Mouse (Mus musculus) myocyte (in vitro differentiated cells): ENCODE measurements around the gene Armc10. TPM values are rescaled to one million over a fixed set of nuclear protein-coding genes. Genes with fewer than 3 reads are reported as not detected.

Experiments used
- H3K27me3 ChIP-seq: one replicate; pipeline ENCODE4 v1.6.1; 2011; ENCODE audit not compliant: control insufficient read depth, insufficient read depth, insufficient read length
- H3K36me3 ChIP-seq: one replicate; pipeline ENCODE4 v1.6.1; 2011; ENCODE audit not compliant: control insufficient read depth, insufficient read depth
- H3K4me2 ChIP-seq: one replicate; pipeline ENCODE4 v1.6.1; 2011; ENCODE audit warnings: low read depth, control low read depth
- H3K4me3 ChIP-seq: one replicate; pipeline ENCODE4 v1.5.1; 2011; ENCODE audit warnings: mild to moderate bottlenecking, control low read depth, moderate library complexity
- H3K79me2 ChIP-seq: one replicate; pipeline ENCODE4 v1.6.1; 2011; ENCODE audit not compliant: control insufficient read depth, insufficient read depth
- H3ac ChIP-seq: one replicate; pipeline ENCODE4 v1.6.1; 2011; ENCODE audit not compliant: control insufficient read depth, insufficient read length
- CEBPB ChIP-seq: IDR thresholded peaks from 2 replicates; pipeline ENCODE4 v1.6.1; 2011; ENCODE audit warnings: mild to moderate bottlenecking, moderate library complexity; ENCODE audit not compliant: poor library complexity, insufficient read depth, severe bottlenecking
- E2F4 ChIP-seq: IDR thresholded peaks from one replicate; pipeline ENCODE4 v1.6.1; 2011; ENCODE audit warnings: mild to moderate bottlenecking, control low read depth, moderate library complexity; ENCODE audit not compliant: insufficient read depth
- MAX ChIP-seq: IDR thresholded peaks from one replicate; pipeline ENCODE4 v1.6.1; 2011; ENCODE audit warnings: low read depth, mild to moderate bottlenecking, control low read depth
- MYOD1 ChIP-seq, 3 experiments: IDR thresholded peaks; one replicate each; pipeline ENCODE4 v1.6.1; 2011; ENCODE audit warnings: control low read depth in 2 of 3, low read depth in 2 of 3, mild to moderate bottlenecking in 2 of 3, moderate library complexity in 1 of 3; ENCODE audit not compliant: insufficient read length in 2 of 3, control insufficient read depth in 1 of 3
- MYOG ChIP-seq, 3 experiments: IDR thresholded peaks; one replicate each; pipeline ENCODE4 v1.6.1; 2011; ENCODE audit warnings: control low read depth in 2 of 3, low read depth in 2 of 3, mild to moderate bottlenecking in 2 of 3; ENCODE audit not compliant: insufficient read length in 2 of 3, control insufficient read depth in 1 of 3, insufficient read depth in 1 of 3
- POLR2A ChIP-seq: IDR thresholded peaks from one replicate; pipeline ENCODE4 v1.6.1; 2011; ENCODE audit warnings: low read depth, mild to moderate bottlenecking, control low read depth, moderate library complexity; ENCODE audit not compliant: insufficient read length
- POLR2AphosphoS2 ChIP-seq: IDR thresholded peaks from one replicate; pipeline ENCODE4 v1.6.1; 2011; ENCODE audit warnings: low read depth, control low read depth; ENCODE audit not compliant: insufficient read length
- REST ChIP-seq: IDR thresholded peaks from one replicate; pipeline ENCODE4 v1.6.1; 2011; ENCODE audit warnings: mild to moderate bottlenecking, control low read depth, moderate library complexity; ENCODE audit not compliant: insufficient read depth, insufficient read length
- SRF ChIP-seq: IDR thresholded peaks from one replicate; pipeline ENCODE4 v1.6.1; 2011; ENCODE audit warnings: low read depth; ENCODE audit not compliant: control insufficient read depth, insufficient read length
- TCF12 ChIP-seq: IDR thresholded peaks from one replicate; pipeline ENCODE4 v1.6.1; 2011; ENCODE audit warnings: mild to moderate bottlenecking, control low read depth; ENCODE audit not compliant: poor library complexity, insufficient read depth, severe bottlenecking
- TCF3 ChIP-seq: IDR thresholded peaks from one replicate; pipeline ENCODE4 v1.6.1; 2011; ENCODE audit warnings: low read depth, control low read depth; ENCODE audit not compliant: insufficient read length
- USF1 ChIP-seq: IDR thresholded peaks from one replicate; pipeline ENCODE4 v1.6.1; 2011; ENCODE audit warnings: low read depth, mild to moderate bottlenecking, control low read depth, moderate library complexity
- polyA plus RNA-seq: library from polyadenylated mRNA; unstranded; fragments of >200 nt; fragmentation: generic; extraction: Trizol; gene quantifications from one replicate; pipeline ENCODE4 v1.2.1, GENCODE M21; 2012; ENCODE audit warnings: missing spikeins

Armc10 gene
- polyA plus RNA-seq, 1 experiment = 10.1 TPM

- no peak for TF ChIP-seq POLR2A
- Histone ChIP-seq H3ac (no peak overlapping the region), H3K4me3 (no peak overlapping the region), H3K36me3 (no peaks in the 10 kb centered on the region), H3K27me3 (no peaks in the 10 kb centered on the region), H3K4me2 (no peak overlapping the region), H3K79me2 (peaks cover 7% of the 10 kb centered on the region)
These were observed 2.0 kb upstream of the Armc10 start for GRCm38 (mm10) chr5:21643606-21644005.

GRCm38 (mm10) chr5:21644891-21645438, 648 bp upstream of the Armc10 start:
- peaks cover 6% of the 10 kb centered on the region for H3K36me3 ChIP-seq
- peak overlapping the region; percentile 50 for H3K4me3 ChIP-seq
- H3K79me2 ChIP-seq = peaks cover 7% of the 10 kb centered on the region
- no peak overlapping the region for H3ac ChIP-seq
- no peak for TF ChIP-seq MYOG (IDR thresholded peaks at IDR 0.05; ENCODE audit: control insufficient read depth in 1 of 3, insufficient read depth in 1 of 3, insufficient read length in 2 of 3, low read depth in 2 of 3)
- no peak for TF ChIP-seq CEBPB
- no peak for TF ChIP-seq POLR2A
- no peak for TF ChIP-seq TCF12
- no peak for TF ChIP-seq MYOD1 (IDR thresholded peaks at IDR 0.05; ENCODE audit: control insufficient read depth in 1 of 3, insufficient read length in 2 of 3, low read depth in 2 of 3)
- TF ChIP-seq SRF = no peak
- TF ChIP-seq USF1 = no peak
- TF ChIP-seq TCF3 = no peak
- TF ChIP-seq E2F4 = no peak
- no peak for TF ChIP-seq REST
- no peak for TF ChIP-seq MAX
- no peak for TF ChIP-seq POLR2AphosphoS2
- peak overlapping the region; percentile 84 for H3K4me2 ChIP-seq
- H3K27me3 ChIP-seq = no peaks in the 10 kb centered on the region

- peaks cover 7% of the 10 kb centered on the region for H3K79me2 ChIP-seq
- TF ChIP-seq USF1 (no peak), E2F4 (no peak), MYOD1 (IDR thresholded peaks at IDR 0.05; ENCODE audit: control insufficient read depth in 1 of 3, insufficient read length in 2 of 3, low read depth in 2 of 3) (no peak), CEBPB (no peak), MAX (no peak), REST (no peak), POLR2A (no peak), TCF3 (no peak), SRF (no peak), TCF12 (no peak), POLR2AphosphoS2 (no peak), MYOG (IDR thresholded peaks at IDR 0.05; ENCODE audit: control insufficient read depth in 1 of 3, insufficient read depth in 1 of 3, insufficient read length in 2 of 3, low read depth in 2 of 3) (no peak)
- H3K4me2 ChIP-seq = peak overlapping the region; percentile 98
- H3K4me3 ChIP-seq = peak overlapping the region; percentile 50
- H3ac ChIP-seq = peak overlapping the region; percentile 34
- H3K27me3 ChIP-seq = no peaks in the 10 kb centered on the region
- peaks cover 6% of the 10 kb centered on the region for H3K36me3 ChIP-seq
These were observed 499 bp downstream of the Armc10 start for GRCm38 (mm10) chr5:21646133-21646491.

- Histone ChIP-seq H3K36me3 (peaks cover 6% of the 10 kb centered on the region), H3K4me2 (no peak overlapping the region)
- TF ChIP-seq TCF3 (no peak), MAX (no peak), USF1 (no peak), SRF (no peak), MYOG (IDR thresholded peaks at IDR 0.05; ENCODE audit: control insufficient read depth in 1 of 3, insufficient read depth in 1 of 3, insufficient read length in 2 of 3, low read depth in 2 of 3) (no peak), POLR2AphosphoS2 (no peak), CEBPB (no peak), MYOD1 (IDR thresholded peaks at IDR 0.05; ENCODE audit: control insufficient read depth in 1 of 3, insufficient read length in 2 of 3, low read depth in 2 of 3) (no peak), REST (no peak), TCF12 (no peak), POLR2A (no peak), E2F4 (no peak)
These were observed 5.1 kb downstream of the Armc10 start for GRCm38 (mm10) chr5:21650736-21651135.

GRCm38 (mm10) chr5:21651885-21652612, 6.4 kb downstream of the Armc10 start:
- H3K4me2 ChIP-seq = no peak overlapping the region
- H3K27me3 ChIP-seq = no peaks in the 10 kb centered on the region
- peaks cover 6% of the 10 kb centered on the region for H3K36me3 ChIP-seq
- no peak overlapping the region for H3ac ChIP-seq
- H3K79me2 ChIP-seq = peaks cover under 1% of the 10 kb centered on the region
- TF ChIP-seq POLR2AphosphoS2 = no peak
- no peak for TF ChIP-seq MAX
- no peak for TF ChIP-seq POLR2A
- no peak for TF ChIP-seq E2F4
- TF ChIP-seq USF1 = no peak
- TF ChIP-seq REST = no peak
- no peak for TF ChIP-seq CEBPB
- no peak for TF ChIP-seq TCF12
- TF ChIP-seq SRF = no peak
- TF ChIP-seq MYOD1 (IDR thresholded peaks at IDR 0.05; ENCODE audit: control insufficient read depth in 1 of 3, insufficient read length in 2 of 3, low read depth in 2 of 3) = no peak
- TF ChIP-seq TCF3 = no peak
- no peak for TF ChIP-seq MYOG (IDR thresholded peaks at IDR 0.05; ENCODE audit: control insufficient read depth in 1 of 3, insufficient read depth in 1 of 3, insufficient read length in 2 of 3, low read depth in 2 of 3)
- H3K4me3 ChIP-seq = no peak overlapping the region

More at GRCm38 (mm10) chr5:21650736-21651135, 5.1 kb downstream of the Armc10 start:
- Histone ChIP-seq H3K79me2 (peaks cover 7% of the 10 kb centered on the region), H3K4me3 (no peak overlapping the region), H3K27me3 (no peaks in the 10 kb centered on the region), H3ac (no peak overlapping the region)
